Mouse (Mus musculus): ENCODE measurements at regions not wholly inside any gene's neighbourhood (a gene's known extent, or its start where the extent isn't known, plus 50 kb on each side); places are given as distances from the start of the nearest gene placed in this dataset.

DNA sequence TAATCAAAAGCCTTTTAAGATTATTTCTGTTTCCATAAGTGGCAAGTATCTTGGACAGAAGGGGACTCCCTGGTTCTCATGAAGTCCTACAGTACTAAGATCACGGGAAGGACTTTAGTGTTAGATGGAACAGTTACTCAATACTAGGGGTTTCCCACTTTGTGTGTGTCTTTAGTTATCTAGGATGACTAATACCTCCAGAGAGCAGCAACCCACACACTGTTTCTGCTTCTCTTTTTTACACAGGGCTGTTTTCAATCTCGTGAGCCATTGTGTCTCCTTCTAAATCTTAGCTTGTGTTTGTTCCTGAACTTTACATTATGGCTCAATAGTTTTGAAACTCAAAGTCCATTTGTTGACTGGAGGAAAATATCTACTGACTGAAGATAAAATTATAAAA is 496.5 kb upstream of the Impg1 start:
- no peak overlapping the region for H3K9ac ChIP-seq (ENCODE audit: low read depth, low read length)
- no peaks in the 10 kb centered on the region for H3K27me3 ChIP-seq (replicated peaks; ENCODE audit: control insufficient read depth, insufficient read depth, low read length)
- no peak overlapping the region for H3K4me3 ChIP-seq (ENCODE audit: low read length)
- 90% methylated on average over 2 of the region's 2 CpGs for WGBS
- no peak overlapping the region for H3K27ac ChIP-seq (ENCODE audit: low read depth, low read length)
- no peak overlapping the region for H3K4me2 ChIP-seq (ENCODE audit: low read length)
- no peak for ATAC-seq
- no peaks in the 10 kb centered on the region for H3K9me3 ChIP-seq (ENCODE audit: control insufficient read depth, low read length)
- no peaks in the 10 kb centered on the region for H3K4me1 ChIP-seq (ENCODE audit: control insufficient read depth, insufficient read depth, low read depth, low read length)
- no peaks in the 10 kb centered on the region for H3K36me3 ChIP-seq (ENCODE audit: control insufficient read depth, insufficient read depth, low read length)

DNA sequence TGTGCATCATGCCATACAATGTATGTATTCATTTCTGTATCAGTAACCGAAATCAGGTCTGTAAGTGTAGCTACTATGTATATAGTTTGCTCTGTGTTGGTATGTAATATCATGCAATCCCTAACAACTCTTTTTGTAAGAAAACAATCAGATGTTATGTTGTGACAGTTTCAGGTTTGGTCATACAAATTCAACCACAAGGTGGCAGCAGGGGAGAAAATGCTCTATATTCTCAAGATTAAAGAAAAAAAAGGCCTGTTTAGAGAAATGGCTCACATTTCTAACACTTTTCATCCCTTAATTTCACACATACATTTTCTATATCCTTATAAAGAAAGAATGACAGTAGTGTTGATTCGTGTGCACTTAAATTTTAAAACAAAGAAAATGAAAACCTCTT is 477.7 kb upstream of the Impg1 start:
- Histone ChIP-seq H3K27ac (ENCODE audit: low read depth, low read length) (no peak overlapping the region), H3K4me3 (ENCODE audit: low read length) (no peak overlapping the region), H3K9me3 (ENCODE audit: control insufficient read depth, low read length) (no peaks in the 10 kb centered on the region), H3K27me3 (replicated peaks; ENCODE audit: control insufficient read depth, insufficient read depth, low read length) (no peaks in the 10 kb centered on the region), H3K4me2 (ENCODE audit: low read length) (no peak overlapping the region), H3K4me1 (ENCODE audit: control insufficient read depth, insufficient read depth, low read depth, low read length) (no peaks in the 10 kb centered on the region), H3K36me3 (ENCODE audit: control insufficient read depth, insufficient read depth, low read length) (no peaks in the 10 kb centered on the region), H3K9ac (ENCODE audit: low read depth, low read length) (no peak overlapping the region)
- WGBS, result 72% methylated on average over 2 of the region's 2 CpGs
- ATAC-seq, result no peak

DNA sequence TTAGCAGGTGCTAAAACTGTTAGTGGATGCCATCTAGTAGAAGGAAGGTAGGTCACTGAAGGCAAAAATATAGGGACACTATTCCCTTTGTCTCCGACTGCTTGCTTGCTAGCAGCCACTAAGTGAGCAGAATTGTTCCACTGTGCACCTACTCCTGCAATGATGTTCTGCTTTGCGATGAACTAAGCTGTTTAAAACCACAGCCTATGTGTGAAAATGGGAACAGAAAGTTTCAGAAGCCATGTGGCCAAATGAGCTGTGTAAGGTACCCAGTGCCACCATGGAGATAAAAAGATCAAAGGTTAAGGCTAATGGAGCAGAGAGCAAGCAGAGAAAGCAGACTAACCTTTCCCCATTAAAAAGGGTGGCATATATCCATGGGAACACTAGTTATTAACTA is 476.1 kb upstream of the Impg1 start:
- no peak overlapping the region for H3K4me3 ChIP-seq (ENCODE audit: low read length)
- H3K36me3 ChIP-seq (ENCODE audit: control insufficient read depth, insufficient read depth, low read length), result no peaks in the 10 kb centered on the region
- ATAC-seq, result no peak
- H3K9me3 ChIP-seq (ENCODE audit: control insufficient read depth, low read length), result no peaks in the 10 kb centered on the region
- H3K4me2 ChIP-seq (ENCODE audit: low read length), result no peak overlapping the region
- H3K9ac ChIP-seq (ENCODE audit: low read depth, low read length), result no peak overlapping the region
- WGBS, result 73% methylated on average over 2 of the region's 2 CpGs
- no peak overlapping the region for H3K27ac ChIP-seq (ENCODE audit: low read depth, low read length)
- H3K27me3 ChIP-seq (replicated peaks; ENCODE audit: control insufficient read depth, insufficient read depth, low read length), result no peaks in the 10 kb centered on the region
- no peaks in the 10 kb centered on the region for H3K4me1 ChIP-seq (ENCODE audit: control insufficient read depth, insufficient read depth, low read depth, low read length)

DNA sequence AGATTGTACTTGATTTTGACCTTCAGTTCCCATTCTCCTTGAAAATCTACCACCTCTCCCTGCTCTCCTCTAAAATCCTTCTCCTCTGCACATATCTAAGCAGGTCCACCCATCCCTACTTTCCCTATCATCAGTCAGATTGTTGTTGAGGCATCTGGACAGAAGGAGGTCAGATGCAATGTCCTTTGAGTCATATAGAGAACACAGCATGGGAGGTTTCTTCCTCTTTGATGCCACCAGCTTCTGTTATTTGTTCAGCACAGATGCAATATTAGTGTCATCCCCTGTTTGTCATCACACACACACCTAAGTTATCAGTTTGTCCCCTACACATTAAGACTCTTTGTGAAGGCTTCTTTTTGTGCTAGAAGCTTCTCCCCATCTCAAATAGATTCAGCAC is 473.0 kb upstream of the Impg1 start:
- no peaks in the 10 kb centered on the region for H3K4me1 ChIP-seq (ENCODE audit: control insufficient read depth, insufficient read depth, low read depth, low read length)
- H3K27me3 ChIP-seq (replicated peaks; ENCODE audit: control insufficient read depth, insufficient read depth, low read length), result no peaks in the 10 kb centered on the region
- no peaks in the 10 kb centered on the region for H3K9me3 ChIP-seq (ENCODE audit: control insufficient read depth, low read length)
- no peak overlapping the region for H3K4me3 ChIP-seq (ENCODE audit: low read length)
- no peak overlapping the region for H3K27ac ChIP-seq (ENCODE audit: low read depth, low read length)
- H3K36me3 ChIP-seq (ENCODE audit: control insufficient read depth, insufficient read depth, low read length), result no peaks in the 10 kb centered on the region
- no peak overlapping the region for H3K4me2 ChIP-seq (ENCODE audit: low read length)
- no peak overlapping the region for H3K9ac ChIP-seq (ENCODE audit: low read depth, low read length)
- no peak for ATAC-seq

DNA sequence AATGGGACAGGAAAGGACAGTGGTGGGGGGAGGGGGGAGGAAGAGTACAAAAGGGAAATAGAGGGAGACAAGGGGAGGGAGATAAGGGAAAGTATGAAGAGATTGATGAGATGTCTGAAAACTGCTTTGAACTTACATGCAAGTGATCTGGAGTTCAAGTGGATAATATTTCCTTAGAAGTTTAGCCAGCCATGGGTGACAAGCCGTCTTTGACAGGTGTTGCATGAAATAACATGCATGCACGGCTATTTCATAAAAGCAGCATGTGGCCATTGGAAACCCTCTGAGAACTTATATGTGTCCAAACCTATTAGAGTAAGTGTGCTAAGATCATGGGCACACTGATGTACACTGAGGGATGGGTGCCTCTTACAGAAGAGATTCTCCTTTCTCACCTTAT is 465.3 kb upstream of the Impg1 start:
- no peaks in the 10 kb centered on the region for H3K9me3 ChIP-seq (ENCODE audit: control insufficient read depth, low read length)
- ATAC-seq, result no peak
- H3K36me3 ChIP-seq (ENCODE audit: control insufficient read depth, insufficient read depth, low read length), result no peaks in the 10 kb centered on the region
- H3K4me1 ChIP-seq (ENCODE audit: control insufficient read depth, insufficient read depth, low read depth, low read length), result no peaks in the 10 kb centered on the region
- no peak overlapping the region for H3K4me3 ChIP-seq (ENCODE audit: low read length)
- no peak overlapping the region for H3K9ac ChIP-seq (ENCODE audit: low read depth, low read length)
- 80% methylated on average over 2 of the region's 2 CpGs for WGBS
- H3K4me2 ChIP-seq (ENCODE audit: low read length), result no peak overlapping the region
- H3K27me3 ChIP-seq (replicated peaks; ENCODE audit: control insufficient read depth, insufficient read depth, low read length), result no peaks in the 10 kb centered on the region
- no peak overlapping the region for H3K27ac ChIP-seq (ENCODE audit: low read depth, low read length)

DNA sequence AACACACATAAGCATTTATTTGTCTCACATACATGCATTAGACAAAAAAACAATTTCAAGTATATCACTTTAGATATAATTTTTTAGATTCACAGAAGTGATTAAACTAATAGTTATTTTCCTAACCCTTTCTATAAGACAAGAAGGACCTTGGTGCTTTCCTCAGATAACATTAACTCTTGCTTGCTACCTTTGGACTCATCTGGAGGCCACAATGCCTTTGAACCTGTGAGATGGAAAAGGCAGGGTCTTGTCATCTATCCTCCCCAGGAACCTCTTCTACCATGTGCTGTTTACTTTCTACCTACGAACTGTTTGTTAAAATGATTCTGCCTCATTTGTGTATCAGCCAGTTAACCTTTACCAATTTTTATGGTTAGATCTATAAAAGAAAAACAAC is 455.0 kb upstream of the Impg1 start:
- Histone ChIP-seq H3K4me3 (ENCODE audit: low read length) (no peak overlapping the region), H3K36me3 (ENCODE audit: control insufficient read depth, insufficient read depth, low read length) (no peaks in the 10 kb centered on the region), H3K9ac (ENCODE audit: low read depth, low read length) (no peak overlapping the region), H3K27me3 (replicated peaks; ENCODE audit: control insufficient read depth, insufficient read depth, low read length) (no peaks in the 10 kb centered on the region), H3K4me2 (ENCODE audit: low read length) (no peak overlapping the region), H3K9me3 (ENCODE audit: control insufficient read depth, low read length) (no peaks in the 10 kb centered on the region), H3K27ac (ENCODE audit: low read depth, low read length) (no peak overlapping the region), H3K4me1 (ENCODE audit: control insufficient read depth, insufficient read depth, low read depth, low read length) (no peaks in the 10 kb centered on the region)
- 93% methylated on average over 1 of the region's 1 CpGs for WGBS
- no peak for ATAC-seq

DNA sequence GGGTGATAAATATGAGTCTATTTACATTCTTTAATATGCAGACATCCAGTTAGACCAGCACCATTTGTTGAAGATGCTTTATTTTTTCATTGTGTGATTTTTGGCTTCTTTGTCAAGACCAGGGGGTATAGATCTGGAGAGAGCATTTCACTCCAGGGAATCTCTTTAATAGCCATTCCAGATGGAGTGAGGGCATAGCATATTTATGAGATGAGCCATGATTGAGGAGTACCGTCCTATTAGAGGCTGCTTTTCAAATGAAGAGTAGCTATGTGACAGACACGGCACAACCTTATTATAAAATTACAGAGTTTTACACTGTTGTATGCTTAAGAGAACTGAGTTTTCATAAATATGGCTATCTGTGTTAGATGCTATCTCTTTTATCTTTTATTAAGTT is 448.6 kb upstream of the Impg1 start:
- H3K27me3 ChIP-seq (replicated peaks; ENCODE audit: control insufficient read depth, insufficient read depth, low read length), result no peaks in the 10 kb centered on the region
- 30% methylated on average over 2 of the region's 2 CpGs for WGBS

DNA sequence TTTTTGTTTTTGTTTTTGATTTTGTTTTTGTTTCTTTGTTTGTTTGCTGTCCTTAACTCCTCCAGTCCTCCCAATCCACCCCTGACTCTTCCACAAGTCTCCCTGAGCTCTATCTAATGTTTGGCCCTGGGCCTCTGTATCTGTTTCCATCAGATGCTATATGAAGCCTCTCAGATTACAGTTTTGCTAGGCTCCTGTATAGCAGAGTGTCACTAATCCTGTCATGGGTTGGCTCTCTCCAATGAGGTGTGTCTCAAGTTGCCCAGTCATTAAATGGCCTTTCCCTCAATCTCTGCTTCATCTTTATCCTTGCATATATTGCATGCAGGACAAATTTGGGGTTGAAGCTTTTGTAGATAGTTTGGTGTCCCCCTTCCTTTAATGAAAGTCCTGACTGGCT is 446.9 kb upstream of the Impg1 start:
- H3K36me3 ChIP-seq (ENCODE audit: control insufficient read depth, insufficient read depth, low read length), result no peaks in the 10 kb centered on the region
- no peak overlapping the region for H3K4me2 ChIP-seq (ENCODE audit: low read length)
- no peak overlapping the region for H3K4me3 ChIP-seq (ENCODE audit: low read length)
- H3K4me1 ChIP-seq (ENCODE audit: control insufficient read depth, insufficient read depth, low read depth, low read length), result no peaks in the 10 kb centered on the region
- ATAC-seq, result no peak
- H3K9ac ChIP-seq (ENCODE audit: low read depth, low read length), result no peak overlapping the region
- H3K27ac ChIP-seq (ENCODE audit: low read depth, low read length), result no peak overlapping the region
- no peaks in the 10 kb centered on the region for H3K9me3 ChIP-seq (ENCODE audit: control insufficient read depth, low read length)
- no peaks in the 10 kb centered on the region for H3K27me3 ChIP-seq (replicated peaks; ENCODE audit: control insufficient read depth, insufficient read depth, low read length)

More for the DNA sequence above, 448.6 kb upstream of the Impg1 start:
- no peak overlapping the region for H3K9ac ChIP-seq (ENCODE audit: low read depth, low read length)
- H3K4me1 ChIP-seq (ENCODE audit: control insufficient read depth, insufficient read depth, low read depth, low read length), result no peaks in the 10 kb centered on the region
- H3K4me2 ChIP-seq (ENCODE audit: low read length), result no peak overlapping the region
- H3K27ac ChIP-seq (ENCODE audit: low read depth, low read length), result no peak overlapping the region
- H3K36me3 ChIP-seq (ENCODE audit: control insufficient read depth, insufficient read depth, low read length), result no peaks in the 10 kb centered on the region
- no peak overlapping the region for H3K4me3 ChIP-seq (ENCODE audit: low read length)
- no peak for ATAC-seq
- H3K9me3 ChIP-seq (ENCODE audit: control insufficient read depth, low read length), result no peaks in the 10 kb centered on the region

DNA sequence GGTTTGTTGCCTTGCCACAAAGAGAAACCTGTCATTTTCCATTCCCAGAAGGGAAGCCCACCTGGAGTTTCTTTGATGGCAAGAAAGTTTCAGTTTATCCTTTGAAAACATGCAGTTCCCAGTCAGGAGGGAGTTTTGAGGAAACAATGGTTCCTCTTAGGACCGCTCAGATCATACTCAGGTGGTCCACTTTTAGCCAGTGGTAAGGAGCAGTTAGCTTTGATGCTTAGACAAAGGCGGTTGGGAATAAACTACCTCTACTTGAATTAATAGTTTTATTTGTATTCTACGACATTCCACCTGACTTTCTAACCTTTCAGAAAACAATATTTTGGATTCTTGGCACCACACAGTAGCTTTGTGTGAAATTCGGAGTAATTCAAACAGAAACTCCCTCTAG is 401.5 kb upstream of the Impg1 start:
- H3K9ac ChIP-seq (ENCODE audit: low read depth, low read length), result no peak overlapping the region
- ATAC-seq, result no peak
- H3K27ac ChIP-seq (ENCODE audit: low read depth, low read length), result no peak overlapping the region
- no peaks in the 10 kb centered on the region for H3K4me1 ChIP-seq (ENCODE audit: control insufficient read depth, insufficient read depth, low read depth, low read length)
- no peaks in the 10 kb centered on the region for H3K9me3 ChIP-seq (ENCODE audit: control insufficient read depth, low read length)
- no peak overlapping the region for H3K4me3 ChIP-seq (ENCODE audit: low read length)
- no peak overlapping the region for H3K4me2 ChIP-seq (ENCODE audit: low read length)
- no peaks in the 10 kb centered on the region for H3K27me3 ChIP-seq (replicated peaks; ENCODE audit: control insufficient read depth, insufficient read depth, low read length)
- WGBS, result 72% methylated on average over 4 of the region's 4 CpGs
- H3K36me3 ChIP-seq (ENCODE audit: control insufficient read depth, insufficient read depth, low read length), result no peaks in the 10 kb centered on the region

DNA sequence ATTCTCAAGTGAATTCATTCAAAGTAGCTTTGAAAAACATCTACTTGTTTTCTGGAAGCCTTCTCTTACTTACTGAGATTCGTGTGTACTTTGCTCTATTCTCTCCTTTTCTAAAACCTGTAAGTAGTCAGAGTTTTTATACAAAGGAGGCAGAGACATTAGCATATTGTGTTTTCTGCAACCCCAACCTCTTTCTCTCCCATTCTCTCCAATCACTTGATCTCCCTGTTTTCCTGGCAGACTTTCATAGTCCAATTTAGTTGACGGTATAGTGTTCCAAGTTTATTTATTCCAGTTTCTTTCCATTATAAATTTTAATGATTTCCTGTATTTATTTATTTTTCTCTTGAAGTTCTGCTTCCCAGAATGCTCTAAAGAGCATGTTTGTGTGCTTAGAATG is 393.7 kb upstream of the Impg1 start:
- Histone ChIP-seq H3K27ac (ENCODE audit: low read depth, low read length) (no peak overlapping the region), H3K36me3 (ENCODE audit: control insufficient read depth, insufficient read depth, low read length) (no peaks in the 10 kb centered on the region), H3K4me3 (ENCODE audit: low read length) (no peak overlapping the region), H3K27me3 (replicated peaks; ENCODE audit: control insufficient read depth, insufficient read depth, low read length) (no peaks in the 10 kb centered on the region), H3K4me2 (ENCODE audit: low read length) (no peak overlapping the region), H3K9me3 (ENCODE audit: control insufficient read depth, low read length) (no peaks in the 10 kb centered on the region), H3K4me1 (ENCODE audit: control insufficient read depth, insufficient read depth, low read depth, low read length) (no peaks in the 10 kb centered on the region), H3K9ac (ENCODE audit: low read depth, low read length) (no peak overlapping the region)
- no peak for ATAC-seq
- WGBS, result 37% methylated on average over 2 of the region's 2 CpGs
